Mouse (Mus musculus) stomach, postnatal 0 days (tissue): ENCODE results near the gene Snrnp70. TPM values are rescaled to one million over a fixed set of nuclear protein-coding genes. Genes with fewer than 3 reads are reported as not detected.

Experiments
- ATAC-seq: fragments of 200-750 bp; cut with Nextera tagmentation; 2 replicates; pipeline ENCODE4 v1.8.0; 2017; ENCODE audit not compliant: low FRiP score, low TSS enrichment
- DNase-seq: peaks from one replicate; pipeline ENCODE4 v3.0.0-alpha.2; 2016; ENCODE audit warnings: low spot score
- H3K27ac ChIP-seq: fragments of 300-500 bp; sonication (generic); replicated peaks from 2 replicates; pipeline ENCODE4 v1.5.1; 2014; ENCODE audit warnings: mild to moderate bottlenecking, control low read depth
- H3K27me3 ChIP-seq: fragments of 300-500 bp; sonication (generic); 2 replicates; pipeline ENCODE4 v1.6.1; 2014; ENCODE audit warnings: low read length; ENCODE audit not compliant: control insufficient read depth, insufficient read depth
- H3K36me3 ChIP-seq: fragments of 300-500 bp; sonication (generic); 2 replicates; pipeline ENCODE4 v1.6.1; 2014; ENCODE audit warnings: low read length, mixed read lengths; ENCODE audit not compliant: control insufficient read depth, insufficient read depth
- H3K4me1 ChIP-seq: fragments of 300-500 bp; sonication (generic); replicated peaks from 2 replicates; pipeline ENCODE4 v1.6.1; 2014; ENCODE audit warnings: antibody characterized with exemption; ENCODE audit not compliant: control insufficient read depth, insufficient read depth
- H3K4me2 ChIP-seq: fragments of 300-500 bp; sonication (generic); replicated peaks from 2 replicates; pipeline ENCODE4 v1.6.1; 2014; ENCODE audit warnings: low read depth, mild to moderate bottlenecking, control low read depth, moderate library complexity
- H3K4me3 ChIP-seq: fragments of 300-500 bp; sonication (generic); 2 replicates; pipeline ENCODE4 v1.5.1; 2014; ENCODE audit warnings: low read depth, low read length, control low read depth
- H3K9ac ChIP-seq: fragments of 300-500 bp; sonication (generic); 2 replicates; pipeline ENCODE4 v1.6.1; 2014; ENCODE audit warnings: mild to moderate bottlenecking, low read length, control low read depth, mixed read lengths
- H3K9me3 ChIP-seq: fragments of 300-500 bp; sonication (generic); 2 replicates; pipeline ENCODE4 v1.6.1; 2016; ENCODE audit warnings: low read length; ENCODE audit not compliant: control insufficient read depth
- CTCF ChIP-seq: IDR thresholded peaks from 2 replicates; pipeline ENCODE4 v1.5.1; 2016; ENCODE audit warnings: antibody characterized with exemption, low read depth, mild to moderate bottlenecking, moderate library complexity
- EP300 ChIP-seq: optimal IDR thresholded peaks from 2 replicates; pipeline ENCODE3; 2016; ENCODE audit warnings: antibody characterized with exemption
- WGBS: fragments of 180-500 bp; shearing (Covaris S2); extraction: QIAGEN DNeasy Blood & Tissue Kit; methylation state at CpG from one replicate; pipeline ENCODE4 v1.1.7; 2014; 5-methylcytosine and 5-hydroxymethylcytosine counted together
- polyA plus RNA-seq: library from polyadenylated mRNA; unstranded; fragments of >200 nt; fragmentation: Nextera tagmentation; extraction: Ambion mirVana; gene quantifications from 2 replicates; pipeline ENCODE4 v1.2.1, GENCODE M21; 2015

Snrnp70 gene
- polyA plus RNA-seq, 1 experiment from 2014 or later: 78.8 TPM

- H3K9me3 ChIP-seq: no peaks in the 10 kb centered on the region
- peak overlapping the region; percentile 85 for H3K4me2 ChIP-seq
- H3K27ac ChIP-seq: peak overlapping the region; percentile 63
- WGBS: under 1% methylated on average over 16 of the region's 16 CpGs
- DNase-seq (no peak), ATAC-seq (no peak)
- peak overlapping the region; percentile 65 for H3K9ac ChIP-seq
- TF ChIP-seq EP300 (no peak), CTCF (no peak)
- peak overlapping the region; percentile 51 for H3K4me3 ChIP-seq
- H3K4me1 ChIP-seq: peaks cover 9% of the 10 kb centered on the region
- 0 out of 2 replicates have a peak, but pooled peaks cover 3% of the 10 kb centered on the region for H3K36me3 ChIP-seq
- H3K27me3 ChIP-seq: no peaks in the 10 kb centered on the region
These were observed 39.5 kb upstream of the Snrnp70 start for GRCm38 (mm10) chr7:45435038-45435437.

- peak within 1 kb of the TSS; percentile 76 for H3K9ac ChIP-seq
- peak within 1 kb of the TSS; percentile 82 for H3K27ac ChIP-seq
- ATAC-seq (peak; percentile 96), DNase-seq (peak; percentile 100)
- TF ChIP-seq CTCF (peak; percentile 98), EP300 (peak; percentile 67)
- no peaks in the 10 kb centered on the region for H3K9me3 ChIP-seq
- no peaks in the 10 kb centered on the region for H3K27me3 ChIP-seq
- H3K4me2 ChIP-seq: peak within 1 kb of the TSS; percentile 94
- H3K4me1 ChIP-seq: peaks cover 9% of the 10 kb centered on the region
- peaks cover 6% of the 10 kb centered on the region; the same call in 1 of the 2 replicates for H3K36me3 ChIP-seq
- peak within 1 kb of the TSS; percentile 53 for H3K4me3 ChIP-seq
- under 1% methylated on average over 45 of the region's 45 CpGs for WGBS
These were observed 38.9 kb upstream of the Snrnp70 start, which contains the start of gene Gys1 for GRCm38 (mm10) chr7:45434203-45435015. Gys1 (plus strand) TSS chr7:45434844.

- ATAC-seq (no peak), DNase-seq (no peak)
- Histone ChIP-seq H3K9me3 (no peaks in the 10 kb centered on the region), H3K4me1 (peaks cover 9% of the 10 kb centered on the region), H3K27me3 (no peaks in the 10 kb centered on the region), H3K9ac (peak overlapping the region; percentile 76), H3K27ac (peak overlapping the region; percentile 65; the same call in 1 of the 2 replicates), H3K4me2 (peak overlapping the region; percentile 94), H3K36me3 (peaks cover 8% of the 10 kb centered on the region), H3K4me3 (peak overlapping the region; percentile 53)
- TF ChIP-seq EP300 (no peak), CTCF (no peak)
- WGBS: 1% methylated on average over 7 of the region's 7 CpGs
These were observed 38.3 kb upstream of the Snrnp70 start for GRCm38 (mm10) chr7:45433835-45434202.

GRCm38 (mm10) chr7:45426556-45426955, 31.0 kb upstream of the Snrnp70 start:
- TF ChIP-seq EP300: no peak
- TF ChIP-seq CTCF: no peak
- 83% methylated on average over 8 of the region's 8 CpGs for WGBS
- Histone ChIP-seq H3K9ac (no peak overlapping the region), H3K9me3 (no peaks in the 10 kb centered on the region), H3K27ac (no peak overlapping the region), H3K4me2 (no peak overlapping the region), H3K4me3 (no peak overlapping the region), H3K4me1 (no peaks in the 10 kb centered on the region), H3K36me3 (peaks cover 35% of the 10 kb centered on the region), H3K27me3 (no peaks in the 10 kb centered on the region)
- DNase-seq (no peak), ATAC-seq (no peak)

- no peak overlapping the region for H3K4me3 ChIP-seq
- ATAC-seq (no peak), DNase-seq (no peak)
- no peaks in the 10 kb centered on the region for H3K27me3 ChIP-seq
- no peaks in the 10 kb centered on the region for H3K9me3 ChIP-seq
- H3K36me3 ChIP-seq: peaks cover 27% of the 10 kb centered on the region
- H3K4me1 ChIP-seq: no peaks in the 10 kb centered on the region
- H3K4me2 ChIP-seq: no peak overlapping the region
- TF ChIP-seq EP300: no peak
- TF ChIP-seq CTCF: no peak
- 92% methylated on average over 14 of the region's 14 CpGs for WGBS
- H3K9ac ChIP-seq: no peak overlapping the region
- H3K27ac ChIP-seq: no peak overlapping the region
These were observed 25.7 kb upstream of the Snrnp70 start for GRCm38 (mm10) chr7:45421194-45421593.

GRCm38 (mm10) chr7:45420615-45420919, 25.0 kb upstream of the Snrnp70 start, which contains the start of gene Lhb:
Lhb (plus strand) TSS chr7:45420820.
- no peaks in the 10 kb centered on the region for H3K4me1 ChIP-seq
- WGBS: 52% methylated on average over 6 of the region's 6 CpGs
- no peak within 1 kb of the TSS for H3K9ac ChIP-seq
- no peak within 1 kb of the TSS for H3K4me2 ChIP-seq
- no peaks in the 10 kb centered on the region for H3K27me3 ChIP-seq
- TF ChIP-seq CTCF (no peak), EP300 (no peak)
- H3K36me3 ChIP-seq: peaks cover 27% of the 10 kb centered on the region
- H3K27ac ChIP-seq: no peak within 1 kb of the TSS
- DNase-seq (no peak), ATAC-seq (no peak)
- no peaks in the 10 kb centered on the region for H3K9me3 ChIP-seq
- H3K4me3 ChIP-seq: no peak within 1 kb of the TSS
